Mouse (Mus musculus) liver, embryonic 11.5 days (tissue): ENCODE results near the gene Egfl8. TPM values are rescaled to one million over a fixed set of nuclear protein-coding genes. Genes with fewer than 3 reads are reported as not detected.

Experiments used
- ATAC-seq: fragments of 200-750 bp; cut with Nextera tagmentation; replicated peaks from 2 replicates; pipeline ENCODE4 v1.8.0; 2017; ENCODE audit warnings: moderate number of reproducible peaks, mild to moderate bottlenecking, moderate TSS enrichment, moderate library complexity; ENCODE audit not compliant: low FRiP score
- DNase-seq: peaks from one replicate; pipeline ENCODE4 v3.0.0-alpha.2; 2017; ENCODE audit warnings: low spot score
- H3K27ac ChIP-seq: fragments of 300-500 bp; sonication (generic); 2 replicates; pipeline ENCODE4 v1.5.1; 2014; ENCODE audit warnings: mild to moderate bottlenecking, low read depth, low read length, control low read depth
- H3K27me3 ChIP-seq: fragments of 300-500 bp; sonication (generic); replicated peaks from 2 replicates; pipeline ENCODE4 v1.6.1; 2014; ENCODE audit warnings: low read length, mixed read lengths; ENCODE audit not compliant: control insufficient read depth, insufficient read depth
- H3K36me3 ChIP-seq: fragments of 300-500 bp; sonication (generic); 2 replicates; pipeline ENCODE4 v1.6.1; 2014; ENCODE audit warnings: mild to moderate bottlenecking, low read length, moderate library complexity, mixed read lengths; ENCODE audit not compliant: control insufficient read depth, insufficient read depth
- H3K4me1 ChIP-seq: fragments of 300-500 bp; sonication (generic); replicated peaks from 2 replicates; pipeline ENCODE4 v1.6.1; 2014; ENCODE audit warnings: low read length, mixed read lengths; ENCODE audit not compliant: control insufficient read depth, insufficient read depth
- H3K4me2 ChIP-seq: fragments of 300-500 bp; sonication (generic); 2 replicates; pipeline ENCODE4 v1.6.1; 2014; ENCODE audit warnings: mild to moderate bottlenecking, control low read depth, moderate library complexity
- H3K4me3 ChIP-seq: fragments of 300-500 bp; sonication (generic); 2 replicates; pipeline ENCODE4 v1.5.1; 2014; ENCODE audit warnings: low read depth, low read length, control low read depth
- H3K9ac ChIP-seq: fragments of 300-500 bp; sonication (generic); 2 replicates; pipeline ENCODE4 v1.6.1; 2014; ENCODE audit warnings: low read depth, low read length, control low read depth
- H3K9me3 ChIP-seq: fragments of 300-500 bp; sonication (generic); 2 replicates; pipeline ENCODE4 v1.6.1; 2016; ENCODE audit warnings: low read length, inconsistent platforms, mixed read lengths; ENCODE audit not compliant: control insufficient read depth
- WGBS: fragments of 180-500 bp; shearing (Covaris S2); extraction: QIAGEN DNeasy Blood & Tissue Kit; methylation state at CpG from one replicate; pipeline ENCODE4 v1.1.7; 2014; 5-methylcytosine and 5-hydroxymethylcytosine counted together
- polyA plus RNA-seq: library from polyadenylated mRNA; unstranded; fragments of >200 nt; fragmentation: Nextera tagmentation; extraction: Ambion mirVana; gene quantifications from 2 replicates; pipeline ENCODE4 v1.2.1, GENCODE M21; 2014

Egfl8 gene
- polyA plus RNA-seq, 1 experiment from 2014 or later: 1.6 TPM

GRCm38 (mm10) chr17:34585877-34586771 is 29.6 kb downstream of the Egfl8 start:
- peaks cover 36% of the 10 kb centered on the region for H3K4me1 ChIP-seq
- ATAC-seq (no peak), DNase-seq (no peak)
- H3K36me3 ChIP-seq: no peaks in the 10 kb centered on the region
- no peaks in the 10 kb centered on the region for H3K27me3 ChIP-seq
- 38% methylated on average over 32 of the region's 32 CpGs for WGBS
- no peaks in the 10 kb centered on the region for H3K9me3 ChIP-seq
- peak overlapping the region; percentile 72; the same call in 1 of the 2 replicates for H3K27ac ChIP-seq
- H3K4me3 ChIP-seq: peak overlapping the region; percentile 91
- H3K4me2 ChIP-seq: peak overlapping the region; percentile 100
- peak overlapping the region; percentile 81 for H3K9ac ChIP-seq

- H3K36me3 ChIP-seq: no peaks in the 10 kb centered on the region
Observed at GRCm38 (mm10) chr17:34585121-34585520, 30.6 kb downstream of the Egfl8 start.

GRCm38 (mm10) chr17:34583819-34584218 is 32.0 kb downstream of the Egfl8 start:
- no peak for DNase-seq
- Histone ChIP-seq H3K4me1 (peaks cover 13% of the 10 kb centered on the region), H3K4me3 (no peak overlapping the region)

More at GRCm38 (mm10) chr17:34585121-34585520, 30.6 kb downstream of the Egfl8 start:
- H3K27me3 ChIP-seq: no peaks in the 10 kb centered on the region
- 90% methylated on average over 8 of the region's 8 CpGs for WGBS
- H3K27ac ChIP-seq: no peak overlapping the region
- H3K4me1 ChIP-seq: peaks cover 26% of the 10 kb centered on the region
- no peak overlapping the region for H3K4me2 ChIP-seq
- H3K9ac ChIP-seq: no peak overlapping the region
- H3K9me3 ChIP-seq: no peaks in the 10 kb centered on the region
- ATAC-seq: no peak
- H3K4me3 ChIP-seq: no peak overlapping the region
- DNase-seq: no peak

GRCm38 (mm10) chr17:34583397-34583796 is 32.4 kb downstream of the Egfl8 start:
- no peak overlapping the region for H3K9ac ChIP-seq
- H3K27ac ChIP-seq: no peak overlapping the region
- H3K27me3 ChIP-seq: no peaks in the 10 kb centered on the region
- no peak overlapping the region for H3K4me3 ChIP-seq
- DNase-seq: no peak
- 62% methylated on average over 7 of the region's 7 CpGs for WGBS
- H3K36me3 ChIP-seq: no peaks in the 10 kb centered on the region
- no peaks in the 10 kb centered on the region for H3K9me3 ChIP-seq
- peaks cover 9% of the 10 kb centered on the region for H3K4me1 ChIP-seq
- ATAC-seq: no peak
- no peak overlapping the region for H3K4me2 ChIP-seq

More at GRCm38 (mm10) chr17:34583819-34584218, 32.0 kb downstream of the Egfl8 start:
- H3K9me3 ChIP-seq: no peaks in the 10 kb centered on the region
- no peak overlapping the region for H3K4me2 ChIP-seq
- no peaks in the 10 kb centered on the region for H3K36me3 ChIP-seq
- no peak overlapping the region for H3K27ac ChIP-seq
- no peak overlapping the region for H3K9ac ChIP-seq
- H3K27me3 ChIP-seq: no peaks in the 10 kb centered on the region
- 87% methylated on average over 8 of the region's 8 CpGs for WGBS
- ATAC-seq: no peak

- Histone ChIP-seq H3K4me1 (peaks cover 6% of the 10 kb centered on the region), H3K36me3 (no peaks in the 10 kb centered on the region; the same call in 1 of the 2 replicates), H3K27ac (no peak overlapping the region), H3K4me2 (no peak overlapping the region), H3K4me3 (no peak overlapping the region), H3K9ac (no peak overlapping the region), H3K27me3 (no peaks in the 10 kb centered on the region), H3K9me3 (no peaks in the 10 kb centered on the region)
- 82% methylated on average over 12 of the region's 12 CpGs for WGBS
- ATAC-seq (no peak), DNase-seq (no peak)
Observed at GRCm38 (mm10) chr17:34582528-34582927, 33.2 kb downstream of the Egfl8 start.

- Histone ChIP-seq H3K9ac (no peak overlapping the region), H3K4me3 (no peak overlapping the region), H3K36me3 (no peaks in the 10 kb centered on the region; the same call in 1 of the 2 replicates), H3K27me3 (no peaks in the 10 kb centered on the region), H3K27ac (no peak overlapping the region), H3K4me2 (no peak overlapping the region), H3K9me3 (no peaks in the 10 kb centered on the region), H3K4me1 (no peaks in the 10 kb centered on the region)
- WGBS: 88% methylated on average over 3 of the region's 3 CpGs
- ATAC-seq (no peak), DNase-seq (no peak)
Observed at GRCm38 (mm10) chr17:34578070-34578469, 37.7 kb downstream of the Egfl8 start.

- Histone ChIP-seq H3K4me2 (no peak overlapping the region), H3K4me3 (no peak overlapping the region), H3K27me3 (no peaks in the 10 kb centered on the region), H3K9me3 (no peaks in the 10 kb centered on the region), H3K27ac (no peak overlapping the region), H3K4me1 (no peaks in the 10 kb centered on the region), H3K9ac (no peak overlapping the region), H3K36me3 (no peaks in the 10 kb centered on the region; the same call in 1 of the 2 replicates)
- 59% methylated on average over 5 of the region's 5 CpGs for WGBS
- ATAC-seq (no peak), DNase-seq (no peak)
Observed at GRCm38 (mm10) chr17:34576577-34576976, 39.2 kb downstream of the Egfl8 start.

GRCm38 (mm10) chr17:34572361-34572760 is 43.4 kb downstream of the Egfl8 start:
- Histone ChIP-seq H3K27me3 (no peaks in the 10 kb centered on the region; the same call in 1 of the 2 replicates), H3K9ac (no peak overlapping the region), H3K27ac (no peak overlapping the region), H3K36me3 (no peaks in the 10 kb centered on the region), H3K4me1 (no peaks in the 10 kb centered on the region), H3K4me3 (no peak overlapping the region), H3K4me2 (no peak overlapping the region), H3K9me3 (no peaks in the 10 kb centered on the region)
- WGBS: 24% methylated on average over 15 of the region's 15 CpGs
- ATAC-seq (no peak), DNase-seq (no peak)

GRCm38 (mm10) chr17:34571875-34572274 is 43.9 kb downstream of the Egfl8 start:
- ATAC-seq: no peak
- no peak overlapping the region for H3K27ac ChIP-seq
- 11% methylated on average over 5 of the region's 5 CpGs for WGBS
- no peak overlapping the region for H3K4me3 ChIP-seq
- H3K36me3 ChIP-seq: no peaks in the 10 kb centered on the region
- H3K9me3 ChIP-seq: no peaks in the 10 kb centered on the region
- H3K9ac ChIP-seq: no peak overlapping the region
- no peak for DNase-seq
- no peak overlapping the region for H3K4me2 ChIP-seq
- H3K27me3 ChIP-seq: peaks cover 4% of the 10 kb centered on the region; the same call in 1 of the 2 replicates
- no peaks in the 10 kb centered on the region for H3K4me1 ChIP-seq
